Mouse (Mus musculus) lung, postnatal 0 days (tissue): ENCODE measurements at regions not wholly inside any gene's neighbourhood (a gene's known extent, or its start where the extent isn't known, plus 50 kb on each side); places are given as distances from the start of the nearest gene placed in this dataset.

Experiments
- CTCF ChIP-seq: IDR thresholded peaks from 2 replicates; pipeline ENCODE4 v1.5.1; 2016; ENCODE audit warnings: antibody characterized with exemption, mild to moderate bottlenecking
- EP300 ChIP-seq: IDR thresholded peaks from 2 replicates; pipeline ENCODE4 v1.6.1; 2016; ENCODE audit warnings: antibody characterized with exemption, mild to moderate bottlenecking, control low read depth

GRCm38 (mm10) chr8:44687126-44687525 is 248.1 kb upstream of the Fat1 start:
- TF ChIP-seq CTCF (peak; percentile 11; the same call in 1 of the 2 replicates), EP300 (no peak)
